Mouse (Mus musculus) heart, adult 2 months (tissue): ENCODE measurements at regions not wholly inside any gene's neighbourhood (a gene's known extent, or its start where the extent isn't known, plus 50 kb on each side); places are given as distances from the start of the nearest gene placed in this dataset.

ENCODE experiments used
- DNase-seq, 2 experiments: peaks; one replicate each; pipeline ENCODE4 v3.0.0; 2021
- H3K27ac ChIP-seq: fragments of 200-600 bp; 2 replicates; pipeline ENCODE4 v1.8.1; 2022
- H3K27me3 ChIP-seq: fragments of 200-500 bp; 2 replicates; pipeline ENCODE4 v1.6.1; 2012; ENCODE audit warnings: mild to moderate bottlenecking, low read length, inconsistent platforms, mixed read lengths; ENCODE audit not compliant: control insufficient read depth, insufficient read depth
- H3K36me3 ChIP-seq: fragments of 200-500 bp; 2 replicates; pipeline ENCODE4 v1.6.1; 2012; ENCODE audit warnings: low read length, inconsistent platforms; ENCODE audit not compliant: control insufficient read depth, insufficient read depth
- H3K4me1 ChIP-seq: fragments of 200-500 bp; 2 replicates; pipeline ENCODE4 v1.6.1; 2011; ENCODE audit warnings: low read length; ENCODE audit not compliant: control insufficient read depth, insufficient read depth
- H3K4me3 ChIP-seq: fragments of 200-600 bp; 2 replicates; pipeline ENCODE4 v1.8.1; 2022
- H3K79me2 ChIP-seq: fragments of 200-500 bp; replicated peaks from 2 replicates; pipeline ENCODE4 v1.6.1; 2012; ENCODE audit warnings: mild to moderate bottlenecking, inconsistent platforms, low read length, moderate library complexity, mixed read lengths; ENCODE audit not compliant: control insufficient read depth, insufficient read depth
- H3K9ac ChIP-seq: fragments of 200-500 bp; 2 replicates; pipeline ENCODE4 v1.6.1; 2012; ENCODE audit warnings: low read depth, mild to moderate bottlenecking, control low read depth, inconsistent platforms, low read length, mixed read lengths
- CTCF ChIP-seq: fragments of 200-600 bp; IDR thresholded peaks from 2 replicates; pipeline ENCODE4 v1.8.1; 2022; ENCODE audit warnings: antibody characterized with exemption, mild to moderate bottlenecking, moderate library complexity
- EP300 ChIP-seq: fragments of 200-500 bp; IDR thresholded peaks from 2 replicates; pipeline ENCODE4 v1.6.1; 2011; ENCODE audit warnings: low read depth, low read length, control low read depth; ENCODE audit not compliant: insufficient read depth
- POLR2A ChIP-seq: fragments of 200-500 bp; IDR thresholded peaks from 2 replicates; pipeline ENCODE4 v1.6.1; 2011; ENCODE audit warnings: mild to moderate bottlenecking, low read depth, low read length, control low read depth; ENCODE audit not compliant: insufficient read depth
- WGBS: fragments of 180-500 bp; shearing (Covaris S2); methylation state at CpG from one replicate; pipeline ENCODE4 v1.1.7; 2018; 5-methylcytosine and 5-hydroxymethylcytosine counted together
- intact Hi-C: fragments of 180-260 bp; cut with DNase I; formaldehyde crosslinking; loops from one replicate; pipeline ENCODE4 v1.15.1; 2025

- 55% methylated on average over 2 of the region's 2 CpGs for WGBS
- no peaks in the 10 kb centered on the region for H3K79me2 ChIP-seq
These were observed 50.3 kb downstream of the Gm10192 start for GRCm38 (mm10) chr4:97132650-97133049.

GRCm38 (mm10) chr4:97127780-97128179 lies 55.2 kb downstream of the Gm10192 start:
- Histone ChIP-seq H3K4me3 (no peak overlapping the region), H3K79me2 (no peaks in the 10 kb centered on the region), H3K4me1 (no peaks in the 10 kb centered on the region), H3K36me3 (no peaks in the 10 kb centered on the region), H3K9ac (no peak overlapping the region), H3K27me3 (no peaks in the 10 kb centered on the region), H3K27ac (no peak overlapping the region)
- 42% methylated on average over 4 of the region's 4 CpGs for WGBS
- TF ChIP-seq EP300: no peak
- no peak for TF ChIP-seq POLR2A
- no peak for TF ChIP-seq CTCF
- DNase-seq: no peak
- intact Hi-C loops: no loop called here

More at GRCm38 (mm10) chr4:97132650-97133049, 50.3 kb downstream of the Gm10192 start:
- Histone ChIP-seq H3K4me1 (no peaks in the 10 kb centered on the region), H3K4me3 (no peak overlapping the region), H3K36me3 (no peaks in the 10 kb centered on the region), H3K27me3 (no peaks in the 10 kb centered on the region), H3K27ac (no peak overlapping the region), H3K9ac (no peak overlapping the region)
- TF ChIP-seq POLR2A: no peak
- no peak for TF ChIP-seq CTCF
- TF ChIP-seq EP300: no peak
- intact Hi-C loops: no loop called here
- DNase-seq: no peak

GRCm38 (mm10) chr4:97123861-97124260 lies 59.1 kb downstream of the Gm10192 start:
- no peak overlapping the region for H3K4me3 ChIP-seq
- intact Hi-C loops: no loop called here
- H3K4me1 ChIP-seq: no peaks in the 10 kb centered on the region
- no peaks in the 10 kb centered on the region for H3K79me2 ChIP-seq
- no peaks in the 10 kb centered on the region for H3K36me3 ChIP-seq
- H3K9ac ChIP-seq: no peak overlapping the region
- no peak for DNase-seq
- WGBS: 26% methylated on average over 1 of the region's 1 CpGs
- no peaks in the 10 kb centered on the region for H3K27me3 ChIP-seq
- TF ChIP-seq EP300 (no peak), POLR2A (no peak), CTCF (no peak)
- no peak overlapping the region for H3K27ac ChIP-seq

- Histone ChIP-seq H3K36me3 (no peaks in the 10 kb centered on the region), H3K9ac (no peak overlapping the region), H3K4me3 (no peak overlapping the region), H3K27ac (no peak overlapping the region), H3K79me2 (no peaks in the 10 kb centered on the region), H3K4me1 (no peaks in the 10 kb centered on the region), H3K27me3 (no peaks in the 10 kb centered on the region)
- intact Hi-C loops: no loop called here
- no peak for DNase-seq
- 90% methylated on average over 2 of the region's 2 CpGs for WGBS
- TF ChIP-seq POLR2A: no peak
- TF ChIP-seq EP300: no peak
- no peak for TF ChIP-seq CTCF
These were observed 61.0 kb downstream of the Gm10192 start for GRCm38 (mm10) chr4:97121952-97122351.

- no peak for DNase-seq
- Histone ChIP-seq H3K27me3 (no peaks in the 10 kb centered on the region), H3K27ac (no peak overlapping the region), H3K79me2 (no peaks in the 10 kb centered on the region), H3K4me1 (no peaks in the 10 kb centered on the region), H3K4me3 (no peak overlapping the region), H3K9ac (no peak overlapping the region), H3K36me3 (no peaks in the 10 kb centered on the region)
- 82% methylated on average over 2 of the region's 2 CpGs for WGBS
- intact Hi-C loops: no loop called here
- TF ChIP-seq CTCF: no peak
- no peak for TF ChIP-seq EP300
- no peak for TF ChIP-seq POLR2A
These were observed 63.5 kb downstream of the Gm10192 start for GRCm38 (mm10) chr4:97119459-97119858.

- no peaks in the 10 kb centered on the region for H3K79me2 ChIP-seq
- H3K4me1 ChIP-seq: no peaks in the 10 kb centered on the region
- H3K27me3 ChIP-seq: no peaks in the 10 kb centered on the region
- no peak overlapping the region for H3K27ac ChIP-seq
- 28% methylated on average over 1 of the region's 1 CpGs for WGBS
- H3K4me3 ChIP-seq: no peak overlapping the region
- DNase-seq: no peak
- TF ChIP-seq POLR2A (no peak), EP300 (no peak), CTCF (no peak)
- no peak overlapping the region for H3K9ac ChIP-seq
- intact Hi-C loops: no loop called here
- no peaks in the 10 kb centered on the region for H3K36me3 ChIP-seq
These were observed 66.0 kb downstream of the Gm10192 start for GRCm38 (mm10) chr4:97117016-97117415.

GRCm38 (mm10) chr4:97102752-97103052 lies 80.3 kb downstream of the Gm10192 start:
- intact Hi-C loops: no loop called here
- Histone ChIP-seq H3K4me1 (no peaks in the 10 kb centered on the region), H3K27ac (no peak overlapping the region), H3K79me2 (no peaks in the 10 kb centered on the region), H3K27me3 (no peaks in the 10 kb centered on the region), H3K9ac (no peak overlapping the region), H3K36me3 (no peaks in the 10 kb centered on the region), H3K4me3 (no peak overlapping the region)
- 75% methylated on average over 1 of the region's 1 CpGs for WGBS
- DNase-seq: no peak
- no peak for TF ChIP-seq CTCF
- no peak for TF ChIP-seq POLR2A
- no peak for TF ChIP-seq EP300
